Mouse (Mus musculus): ENCODE measurements around the gene Dhdh.
"Not testable (repeated sequence)": the region's sequence is repeated elsewhere in the genome, so short reads cannot be mapped to it uniquely, and the experiment has no call there.

Dhdh gene

GRCm38 (mm10) chr7:45475291-45475969 is 13.2 kb downstream of the Dhdh start:
- DNase-seq (ENCODE audit: low spot score): no peak

- peak; percentile 76 for DNase-seq (ENCODE audit: low spot score)
Observed at GRCm38 (mm10) chr7:45470869-45471268, 17.7 kb downstream of the Dhdh start.

GRCm38 (mm10) chr7:45467090-45467670 is 21.4 kb downstream of the Dhdh start:
- peak; percentile 74 for DNase-seq (ENCODE audit: low spot score)

- peak; percentile 95 for DNase-seq (ENCODE audit: low spot score)
Observed at GRCm38 (mm10) chr7:45466283-45467089, 22.1 kb downstream of the Dhdh start, which contains the start of gene Bax. Gene Bax (minus strand): TSS chr7:45466898.

GRCm38 (mm10) chr7:45465549-45465948 is 23.1 kb downstream of the Dhdh start:
- no peak for DNase-seq (ENCODE audit: low spot score)

GRCm38 (mm10) chr7:45465112-45465511 is 23.5 kb downstream of the Dhdh start:
- DNase-seq (ENCODE audit: low spot score): no peak

GRCm38 (mm10) chr7:45463987-45464778 is 24.4 kb downstream of the Dhdh start:
- no peak for DNase-seq (ENCODE audit: low spot score)

- DNase-seq (ENCODE audit: low spot score): not testable (repeated sequence)
Observed at GRCm38 (mm10) chr7:45462868-45463267, 25.7 kb downstream of the Dhdh start.

GRCm38 (mm10) chr7:45462325-45462724 is 26.3 kb downstream of the Dhdh start:
- DNase-seq (ENCODE audit: low spot score): no peak

- no peak for DNase-seq (ENCODE audit: low spot score)
Observed at GRCm38 (mm10) chr7:45461781-45462180, 26.8 kb downstream of the Dhdh start.

GRCm38 (mm10) chr7:45461326-45461725 is 27.3 kb downstream of the Dhdh start:
- DNase-seq (ENCODE audit: low spot score): no peak

GRCm38 (mm10) chr7:45460860-45461314 is 27.7 kb downstream of the Dhdh start:
- DNase-seq (ENCODE audit: low spot score): peak; percentile 76

GRCm38 (mm10) chr7:45460377-45460776 is 28.2 kb downstream of the Dhdh start:
- no peak for DNase-seq (ENCODE audit: low spot score)

- DNase-seq (ENCODE audit: low spot score): peak; percentile 99
Observed at GRCm38 (mm10) chr7:45459564-45460140, 29.0 kb downstream of the Dhdh start, which contains the start of gene Ftl1. Gene Ftl1 (minus strand): TSS chr7:45459884.

- DNase-seq (ENCODE audit: low spot score): peak; percentile 78
Observed at GRCm38 (mm10) chr7:45458748-45459563, 29.6 kb downstream of the Dhdh start.

GRCm38 (mm10) chr7:45457204-45458060 is 31.2 kb downstream of the Dhdh start:
- peak; percentile 64 for DNase-seq (ENCODE audit: low spot score)

GRCm38 (mm10) chr7:45456721-45457203 is 31.8 kb downstream of the Dhdh start:
- DNase-seq (ENCODE audit: low spot score): no peak

GRCm38 (mm10) chr7:45455932-45456696 is 32.5 kb downstream of the Dhdh start:
- DNase-seq (ENCODE audit: low spot score): no peak

- no peak for DNase-seq (ENCODE audit: low spot score)
Observed at GRCm38 (mm10) chr7:45454971-45455370, 33.6 kb downstream of the Dhdh start.

Measured in lung, postnatal 25 days (tissue).